Mouse (Mus musculus) ZHBTc4 (cell line): ENCODE measurements at regions not wholly inside any gene's neighbourhood (a gene's known extent, or its start where the extent isn't known, plus 50 kb on each side); places are given as distances from the start of the nearest gene placed in this dataset.

Experiments used
- DNase-seq: peaks from one replicate; pipeline ENCODE4 v3.0.0-alpha.2; 2011; ENCODE audit warnings: low read depth, low spot score

DNA sequence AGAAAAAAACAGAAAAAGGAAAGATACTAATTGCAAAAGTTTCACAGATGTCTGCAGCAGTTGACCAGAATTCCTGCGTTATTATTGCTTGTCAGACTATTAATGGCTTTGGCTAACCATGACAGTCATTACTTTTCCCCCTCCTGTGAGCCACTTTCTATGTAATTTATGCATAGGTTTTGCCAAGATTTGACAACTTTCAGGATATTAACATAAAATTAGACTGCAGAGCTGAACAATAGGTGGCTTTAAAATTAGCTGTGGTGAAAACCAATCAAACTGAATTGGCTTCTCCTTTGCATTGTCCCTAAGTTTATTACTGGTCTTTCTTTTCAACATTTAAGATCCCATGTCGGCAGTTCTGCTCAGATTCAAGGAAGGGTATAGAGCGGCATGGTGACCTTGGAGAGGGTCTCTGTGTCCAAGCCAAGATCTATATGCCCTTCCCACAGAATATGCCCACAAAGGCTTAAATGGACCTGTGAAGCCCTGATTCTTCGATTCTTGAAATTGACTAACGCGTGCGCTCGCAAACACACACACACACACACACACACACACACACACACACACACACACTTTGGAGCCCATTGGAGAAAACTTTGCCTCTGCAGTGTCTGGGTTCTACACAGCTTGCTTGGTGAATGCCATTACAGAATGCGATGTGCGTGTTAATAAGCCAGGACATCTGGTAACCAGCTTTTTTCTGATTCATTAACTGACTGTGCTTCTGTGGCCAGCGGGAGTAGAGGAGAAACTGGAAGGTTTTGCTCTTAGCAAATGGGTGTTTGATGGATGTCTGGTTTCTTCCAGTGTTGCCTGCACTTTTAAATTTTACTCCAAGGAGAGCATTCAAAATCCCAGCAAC lies 69.8 kb upstream of the Itga4 start:
- DNase-seq: no peak

DNA sequence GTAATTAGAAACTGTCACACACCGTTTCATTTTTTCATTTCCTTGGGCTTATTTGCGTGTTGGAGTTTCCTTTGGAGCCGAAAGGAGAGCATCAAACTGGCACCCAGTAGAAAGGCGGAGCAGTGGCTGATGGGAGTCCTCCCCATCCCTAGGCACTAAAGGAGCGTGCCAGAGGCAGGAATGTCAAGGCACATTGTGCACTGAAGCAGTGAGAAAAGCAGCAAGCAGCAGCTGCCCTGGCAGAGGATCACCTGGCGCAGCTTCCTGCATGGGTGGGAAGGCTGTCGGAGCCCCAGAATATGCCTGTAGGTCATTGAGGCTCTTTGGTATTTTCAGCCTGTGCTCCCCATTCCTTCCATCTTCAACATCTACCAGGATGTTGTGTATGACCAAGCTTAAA lies 68.3 kb upstream of the Itga4 start:
- DNase-seq: no peak

DNA sequence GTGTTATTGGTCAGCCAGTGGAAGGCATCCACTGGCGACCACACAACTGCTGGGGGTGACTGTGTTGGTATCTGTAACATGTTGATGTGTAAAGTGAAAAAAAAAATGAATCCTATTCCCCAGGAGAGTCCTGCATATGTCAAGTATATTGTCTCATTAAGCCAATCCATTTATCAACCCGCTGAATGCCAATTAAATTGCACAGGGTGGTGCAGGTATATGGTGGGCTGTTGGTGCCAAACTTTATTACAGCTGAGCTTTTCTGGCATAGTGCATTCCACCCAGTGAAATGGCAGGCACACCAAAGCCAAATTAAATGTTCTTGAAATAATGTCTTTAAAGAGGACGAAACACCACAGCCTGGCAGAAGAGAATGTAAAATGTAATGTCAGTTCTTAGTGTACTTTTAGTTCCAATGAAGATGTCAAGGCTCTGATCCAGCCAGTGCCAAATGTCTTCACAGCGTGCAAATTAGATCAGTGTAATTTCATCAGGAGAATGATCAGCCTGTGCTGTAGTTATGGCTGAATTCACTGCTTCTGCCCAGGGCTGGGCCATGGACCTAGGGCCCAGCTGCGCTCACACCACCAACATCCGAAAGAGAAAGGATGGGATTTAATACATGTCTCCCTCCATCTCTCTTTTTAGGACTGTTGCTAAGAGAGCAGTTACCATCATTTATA lies 66.6 kb upstream of the Itga4 start:
- no peak for DNase-seq

DNA sequence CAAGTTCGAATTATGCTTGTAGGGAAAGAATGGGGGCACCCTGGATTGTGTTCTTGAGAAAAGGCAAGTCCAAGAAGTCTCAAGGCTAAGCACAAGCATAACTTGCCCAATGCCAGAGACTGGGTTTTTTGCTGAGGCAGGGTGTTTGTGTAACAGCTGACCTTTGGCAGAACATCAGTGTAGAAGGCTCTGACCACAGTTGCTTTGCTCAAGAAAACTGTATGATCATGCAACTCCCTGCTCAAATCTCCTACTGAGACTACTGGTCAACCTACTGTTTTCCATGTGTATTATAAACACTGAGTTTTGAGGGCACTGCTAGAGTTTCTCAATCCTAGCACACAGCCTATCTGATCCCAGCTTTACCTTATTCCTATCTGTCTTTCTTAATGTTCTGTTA lies 61.4 kb upstream of the Itga4 start:
- no peak for DNase-seq

DNA sequence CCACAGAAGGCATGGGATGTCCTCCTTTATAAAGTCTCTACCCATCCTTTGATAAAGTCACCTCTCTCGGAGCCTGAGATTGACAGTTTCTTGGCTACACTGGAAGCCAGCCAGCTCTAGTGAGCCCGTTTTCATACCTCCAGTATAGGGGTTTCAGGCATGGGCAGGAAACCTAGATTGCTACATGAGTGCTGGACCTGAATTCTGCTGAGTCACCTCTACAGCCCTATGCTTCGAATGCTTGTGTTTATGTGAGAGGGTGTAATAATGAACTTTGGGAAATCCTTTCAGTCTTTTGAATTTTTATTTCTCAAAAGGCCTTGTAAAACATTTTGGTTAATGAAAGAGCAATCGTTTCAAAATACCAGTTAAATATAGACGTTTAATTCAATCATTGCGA lies 53.5 kb upstream of the Itga4 start:
- DNase-seq: no peak
